Mouse (Mus musculus) monocyte, adult 2 months (primary cell): ENCODE data around the gene Tcirg1.

Experiments
- DNase-seq, 2 experiments: peaks; one replicate each; pipeline ENCODE4 v3.0.0; 2022; ENCODE audit warnings: low spot score in 2 of 2, low read depth in 1 of 2

Tcirg1 gene

DNA sequence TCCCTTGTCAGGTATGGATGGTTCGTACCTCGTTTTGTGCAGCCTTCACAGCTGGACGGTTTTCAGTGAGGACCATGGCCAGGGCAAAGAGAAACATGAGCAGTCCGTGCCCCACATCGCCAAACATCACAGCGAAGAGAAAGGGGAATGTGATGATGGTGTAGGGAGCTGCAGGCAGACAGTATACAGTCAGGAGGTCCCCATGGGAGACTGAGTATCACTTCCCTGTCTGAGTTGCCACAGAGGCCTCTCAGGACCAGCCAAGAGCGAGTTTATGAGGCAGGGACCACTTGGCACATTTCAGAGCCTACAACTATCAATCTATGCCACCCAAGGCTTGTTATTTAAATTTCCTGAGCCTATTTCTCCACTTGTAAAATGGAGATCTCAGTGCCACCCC is 8.0 kb downstream of the Tcirg1 start:
- no peak for DNase-seq

DNA sequence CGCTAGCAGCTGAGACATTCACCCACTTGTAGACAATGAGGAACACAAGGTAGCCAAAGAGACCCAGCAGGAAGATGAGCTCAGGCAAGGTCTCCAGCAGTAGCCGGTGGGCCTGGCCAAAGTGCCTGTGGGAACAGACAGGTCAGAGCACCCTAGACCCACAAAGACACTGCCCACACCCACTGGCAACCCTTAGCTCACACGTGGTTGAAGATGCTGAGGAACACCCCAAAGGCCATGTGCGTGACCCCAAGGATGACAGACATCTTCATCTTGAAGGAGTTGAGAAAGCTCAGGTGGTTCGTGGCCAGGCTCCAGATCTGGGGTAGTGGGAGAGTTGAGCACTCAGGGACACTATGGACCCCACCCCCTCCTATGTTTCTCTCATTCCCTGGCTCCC is 9.4 kb downstream of the Tcirg1 start:
- DNase-seq, result no peak

GRCm38 (mm10) chr19:3896208-3896607 is 10.7 kb downstream of the Tcirg1 start:
- no peak for DNase-seq

DNA sequence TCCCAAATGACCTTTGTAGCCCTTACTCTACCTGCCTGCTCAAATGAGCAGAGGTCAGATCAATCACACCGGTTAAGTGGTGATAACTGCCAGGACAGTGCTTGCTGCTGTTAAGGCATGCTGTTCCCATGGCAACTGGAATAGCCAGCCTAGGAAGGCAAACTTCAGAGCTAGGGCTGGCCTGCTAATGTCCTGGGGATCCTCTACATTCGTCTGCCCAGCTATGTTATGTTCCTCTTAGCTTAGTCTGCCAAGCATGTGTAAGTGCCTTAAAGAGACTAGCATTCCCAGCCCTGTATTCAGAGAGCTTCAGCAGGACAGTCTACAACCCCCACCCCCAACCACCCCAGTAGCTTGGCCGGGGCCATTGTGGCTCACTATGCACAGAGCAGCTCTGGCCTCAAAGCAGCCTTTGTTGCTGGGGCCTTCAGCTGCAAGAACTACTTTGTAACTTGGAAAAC is 11.7 kb downstream of the Tcirg1 start:
- no peak for DNase-seq

DNA sequence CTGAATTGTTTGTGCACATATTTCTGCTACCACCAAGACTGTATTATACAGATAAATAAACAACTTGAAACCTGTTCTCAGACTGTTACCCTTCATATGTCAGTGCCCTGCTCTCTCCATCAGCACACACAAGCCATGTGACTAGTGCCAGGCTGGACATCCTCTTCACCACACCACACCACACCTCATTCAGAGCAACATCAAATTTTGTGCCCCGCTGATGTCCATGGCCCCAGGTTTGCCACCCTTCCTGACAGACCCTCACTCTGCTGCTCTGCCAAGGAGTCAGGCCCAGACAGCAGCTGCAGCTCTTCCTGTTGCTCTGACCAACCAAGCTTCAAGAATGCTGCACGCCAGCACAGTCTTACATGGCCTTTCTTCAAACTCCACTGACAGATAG is 12.6 kb downstream of the Tcirg1 start:
- DNase-seq, result no peak

DNA sequence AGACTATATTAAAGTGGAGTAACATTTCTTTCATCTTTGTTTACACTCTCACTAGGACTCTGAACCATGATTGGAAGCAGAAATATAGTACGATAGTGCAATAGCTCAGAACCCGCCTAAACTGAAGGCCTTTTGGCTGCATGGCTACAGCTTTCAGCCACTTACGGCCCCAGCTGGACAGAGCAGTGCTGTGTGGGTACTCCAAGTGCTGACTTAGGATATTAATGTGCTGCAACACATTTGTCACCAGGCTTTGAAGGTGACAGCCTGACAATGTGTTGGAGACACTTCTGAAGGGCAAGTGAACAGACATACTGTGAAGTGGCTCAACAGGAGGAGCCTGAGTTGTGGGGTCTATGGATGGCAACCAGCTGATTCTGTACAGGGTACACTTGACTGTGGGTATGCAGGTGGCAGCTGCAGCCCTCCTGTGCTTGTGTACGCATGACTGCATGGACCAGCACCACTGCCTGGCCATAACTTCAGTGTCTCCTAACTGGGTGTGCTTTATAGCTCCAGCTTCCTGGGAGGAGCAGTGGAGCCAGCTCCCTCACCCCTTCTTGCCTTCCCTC is 13.3 kb downstream of the Tcirg1 start:
- DNase-seq, result no peak

GRCm38 (mm10) chr19:3890181-3890580 is 16.8 kb downstream of the Tcirg1 start:
- no peak for DNase-seq

DNA sequence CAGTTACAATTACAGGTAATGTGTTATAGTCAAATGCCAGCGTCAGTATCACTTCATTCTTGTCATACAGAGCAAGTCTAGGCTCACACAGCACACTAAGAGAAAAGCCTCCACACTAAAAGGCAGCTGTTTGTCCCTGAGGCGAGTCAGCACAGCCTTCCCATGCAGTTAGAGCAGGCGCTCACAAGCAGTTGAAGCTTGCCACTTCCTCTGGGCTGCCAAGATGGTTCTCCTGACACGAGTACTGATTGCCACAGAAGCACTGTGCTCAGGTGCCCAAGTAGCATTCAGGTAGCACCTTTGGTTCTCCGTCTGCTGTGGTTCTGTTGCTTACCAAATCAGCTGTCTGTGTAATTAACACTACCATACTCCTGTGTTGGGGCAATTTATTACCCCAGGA is 17.8 kb downstream of the Tcirg1 start:
- no peak for DNase-seq

- no peak for DNase-seq
These were observed 22.5 kb downstream of the Tcirg1 start for GRCm38 (mm10) chr19:3884325-3884990.

GRCm38 (mm10) chr19:3882214-3882613 is 24.7 kb downstream of the Tcirg1 start:
- no peak for DNase-seq

DNA sequence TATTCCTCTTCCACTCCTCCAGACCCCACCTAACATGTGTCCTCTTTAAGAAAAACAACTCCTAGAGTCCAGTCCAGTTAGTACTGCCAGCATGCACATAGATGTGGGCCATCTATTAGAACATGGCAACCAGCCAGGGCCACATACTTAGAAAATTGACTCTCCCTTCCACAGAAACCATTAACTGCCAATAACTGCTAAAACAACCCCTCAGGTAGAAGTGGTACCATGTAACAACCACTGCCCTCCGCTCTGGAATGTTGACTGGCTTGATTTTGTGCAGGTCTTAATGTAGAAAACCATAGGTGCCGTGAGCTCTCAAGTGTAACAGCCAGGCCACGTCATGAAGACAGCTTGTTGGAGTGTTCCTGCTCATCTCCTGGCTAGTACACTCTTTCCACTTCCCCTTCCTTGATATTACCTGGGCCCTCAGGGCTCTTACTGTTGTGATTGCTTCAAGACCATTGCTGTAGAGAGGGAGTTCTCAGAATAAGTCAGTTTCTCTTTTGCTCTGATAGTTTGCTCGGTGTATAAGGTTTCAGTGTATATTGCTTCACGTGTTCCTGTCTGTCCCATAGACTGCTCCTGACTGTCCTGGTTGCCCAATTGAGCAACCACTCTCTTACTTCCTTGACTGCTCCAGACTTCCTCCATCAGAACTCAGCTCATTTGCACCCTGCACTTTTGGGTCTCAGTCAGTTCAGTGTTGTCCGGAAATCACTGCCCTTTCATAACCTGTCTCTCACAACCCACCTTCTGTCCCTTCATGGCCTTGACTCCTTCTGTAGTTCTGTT is 26.7 kb downstream of the Tcirg1 start:
- no peak for DNase-seq

- no peak for DNase-seq
These were observed 31.9 kb downstream of the Tcirg1 start for GRCm38 (mm10) chr19:3875045-3875444.

DNA sequence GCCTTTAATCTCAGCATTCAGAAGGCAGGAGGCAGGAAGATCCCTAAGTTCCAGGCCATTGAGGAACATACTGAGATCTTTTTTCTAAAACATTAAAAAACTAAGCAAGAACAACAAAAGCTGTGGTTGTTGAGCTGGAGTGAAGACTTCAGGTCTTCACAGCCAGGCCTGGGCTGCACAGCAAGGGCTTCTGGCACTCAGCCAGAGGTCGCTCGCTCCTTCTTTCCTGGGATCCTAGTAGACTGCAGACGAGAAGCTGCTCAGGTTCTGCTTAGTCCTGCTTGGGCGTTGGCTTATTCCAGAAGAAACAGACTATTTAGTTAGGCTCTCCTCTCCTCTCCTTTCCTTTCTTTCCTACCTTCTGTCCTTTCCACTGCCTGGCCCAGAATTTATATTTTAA is 34.6 kb downstream of the Tcirg1 start:
- DNase-seq, result no peak

GRCm38 (mm10) chr19:3871468-3871867 is 35.5 kb downstream of the Tcirg1 start:
- DNase-seq, result no peak

DNA sequence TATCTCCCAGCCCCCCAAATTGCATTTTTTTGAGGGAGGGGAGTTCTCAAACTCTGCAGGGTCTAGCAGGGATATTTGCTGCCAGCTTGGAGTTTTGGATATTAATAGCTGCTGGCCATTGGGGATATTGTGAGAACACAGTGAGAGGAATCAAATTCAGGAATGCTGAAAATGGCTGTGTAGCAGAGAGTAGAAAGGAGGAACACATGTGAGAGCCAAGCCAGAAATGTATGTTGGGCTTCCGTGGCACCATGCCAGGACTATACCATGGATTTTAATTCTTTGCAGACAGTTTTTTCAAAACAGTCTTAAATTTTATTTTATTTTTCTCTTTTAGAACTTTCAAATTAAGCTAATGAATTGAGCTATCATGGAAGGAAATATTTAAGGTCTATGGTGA is 38.6 kb downstream of the Tcirg1 start:
- DNase-seq, result no peak

GRCm38 (mm10) chr19:3864960-3865359 is 42.0 kb downstream of the Tcirg1 start:
- no peak for DNase-seq

DNA sequence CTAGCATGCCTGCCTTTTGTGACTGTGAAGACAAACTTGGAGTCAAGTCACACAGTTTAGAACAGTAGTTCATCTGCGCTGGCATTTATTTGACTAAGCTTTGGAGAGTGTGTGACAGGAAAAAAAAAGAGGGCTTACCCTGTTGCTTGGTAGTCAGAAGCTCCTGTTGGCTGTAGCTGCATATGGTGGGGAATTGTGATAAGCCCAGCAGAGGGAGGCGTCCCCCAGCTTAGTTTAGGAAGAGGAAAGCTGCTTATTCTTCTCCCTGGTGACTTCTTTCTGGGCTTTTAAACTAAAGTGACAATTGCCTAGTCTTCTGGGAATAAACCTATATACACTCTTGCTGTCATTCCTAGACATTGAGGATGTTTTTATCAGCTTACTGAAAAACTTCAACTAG is 44.2 kb downstream of the Tcirg1 start:
- DNase-seq, result no peak

GRCm38 (mm10) chr19:3857220-3857619 is 49.7 kb downstream of the Tcirg1 start:
- DNase-seq, result no peak

- no peak for DNase-seq
These were observed 51.3 kb downstream of the Tcirg1 start for GRCm38 (mm10) chr19:3855601-3856000.

- DNase-seq, result no peak
These were observed 51.8 kb downstream of the Tcirg1 start for GRCm38 (mm10) chr19:3855091-3855490.

- no peak for DNase-seq
These were observed 53.0 kb downstream of the Tcirg1 start for GRCm38 (mm10) chr19:3853891-3854290.

DNA sequence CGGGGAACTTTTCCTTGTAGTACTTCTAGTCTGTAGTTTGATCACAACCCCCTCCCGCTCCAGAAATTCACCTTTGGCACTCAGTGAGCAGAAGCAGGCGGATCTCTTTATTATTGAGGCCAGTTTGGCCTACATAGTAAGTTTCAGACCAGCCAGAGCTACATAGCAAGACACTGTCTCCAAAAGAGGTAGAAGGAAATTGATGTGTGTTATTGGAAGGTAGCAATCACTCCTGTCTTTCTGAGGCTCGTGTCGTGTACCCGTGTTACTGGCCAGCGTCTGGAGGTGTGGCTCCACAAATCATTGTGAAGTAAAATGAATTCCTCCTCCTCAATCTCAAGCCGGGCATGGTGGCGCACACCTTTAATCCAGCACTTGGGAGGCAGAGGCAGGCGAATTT is 53.8 kb downstream of the Tcirg1 start:
- no peak for DNase-seq
